Mouse (Mus musculus): Measurements from ENCODE around the gene Slc39a8.
A peak's percentile ranks its signal among the peaks of the same experiment; 100 is the strongest.

DNA sequence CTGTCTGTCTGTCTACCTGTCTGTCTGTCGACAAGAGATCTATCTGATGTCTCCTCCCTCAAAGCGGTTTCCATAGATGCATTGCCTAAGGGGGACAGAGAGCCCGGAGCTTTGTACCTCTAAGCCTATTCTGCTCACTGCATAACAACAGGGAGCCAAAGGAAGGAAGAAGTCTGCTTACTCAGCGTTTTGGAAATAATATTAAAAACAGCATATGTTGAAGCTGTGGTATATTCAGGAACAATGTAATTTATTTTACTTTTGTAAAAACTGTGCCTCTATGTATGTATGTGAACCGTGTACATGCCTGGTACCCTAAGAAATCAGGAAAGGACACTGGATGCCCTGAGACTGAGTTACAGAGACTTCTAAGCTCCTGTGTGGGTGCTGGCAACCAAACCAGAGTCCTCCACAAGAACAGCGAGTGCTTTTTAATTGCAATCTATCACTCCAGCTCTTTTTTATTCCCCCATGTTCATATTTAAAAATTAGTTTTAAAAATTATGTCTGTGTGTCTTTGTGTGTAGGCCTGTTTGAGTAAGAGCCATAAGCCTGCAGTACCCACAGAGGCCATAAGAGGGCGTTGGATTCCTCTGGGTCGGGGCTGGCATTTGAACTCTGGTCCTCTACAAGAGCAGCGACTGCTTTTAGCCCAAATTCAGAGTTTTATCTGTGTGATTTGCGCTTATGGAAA lies 28.7 kb downstream of the Slc39a8 start:
- TF ChIP-seq CTCF (IDR thresholded peaks at IDR 0.05; ENCODE audit: low read depth, low read length) (peak; percentile 29), POLR2A (IDR thresholded peaks at IDR 0.05; ENCODE audit: insufficient read depth, low read length) (no peak), EP300 (IDR thresholded peaks at IDR 0.05; ENCODE audit: insufficient read depth, low read depth, low read length) (no peak)

Data from ES-Bruce4 (cell line).